Mouse (Mus musculus): Measurements from ENCODE around the gene Ror1. TPM values are rescaled to one million over a fixed set of nuclear protein-coding genes. Genes with fewer than 3 reads are reported as not detected.
A peak's percentile ranks its signal among the peaks of the same experiment; 100 is the strongest.

Gene Ror1
- polyA plus RNA-seq, 1 experiment: 0.45 TPM

- WGBS: 76% methylated on average over 3 of the region's 3 CpGs
- no peak for DNase-seq (ENCODE audit: low read depth, low spot score)
These were observed 140.7 kb downstream of the Ror1 start for GRCm38 (mm10) chr4:100236339-100236738.

- no peak for DNase-seq (ENCODE audit: low read depth, low spot score)
- WGBS: 72% methylated on average over 6 of the region's 6 CpGs
These were observed 146.6 kb downstream of the Ror1 start for GRCm38 (mm10) chr4:100242061-100242756.

- 84% methylated on average over 8 of the region's 8 CpGs for WGBS
- no peak for DNase-seq (ENCODE audit: low read depth, low spot score)
These were observed 148.7 kb downstream of the Ror1 start for GRCm38 (mm10) chr4:100244250-100244649.

- 92% methylated on average over 6 of the region's 6 CpGs for WGBS
- DNase-seq (ENCODE audit: low read depth, low spot score): no peak
These were observed 149.1 kb downstream of the Ror1 start for GRCm38 (mm10) chr4:100244701-100245100.

GRCm38 (mm10) chr4:100247826-100248225 is 152.2 kb downstream of the Ror1 start:
- no peak for DNase-seq (ENCODE audit: low read depth, low spot score)

GRCm38 (mm10) chr4:100248273-100248672 is 152.7 kb downstream of the Ror1 start:
- WGBS: 73% methylated on average over 2 of the region's 2 CpGs
- no peak for DNase-seq (ENCODE audit: low read depth, low spot score)

More at GRCm38 (mm10) chr4:100247826-100248225, 152.2 kb downstream of the Ror1 start:
- WGBS: 69% methylated on average over 7 of the region's 7 CpGs

GRCm38 (mm10) chr4:100251270-100251669 is 155.7 kb downstream of the Ror1 start:
- WGBS: 51% methylated on average over 2 of the region's 2 CpGs

GRCm38 (mm10) chr4:100252050-100252449 is 156.5 kb downstream of the Ror1 start:
- 33% methylated on average over 1 of the region's 1 CpGs for WGBS
- DNase-seq (ENCODE audit: low read depth, low spot score): no peak

More at GRCm38 (mm10) chr4:100251270-100251669, 155.7 kb downstream of the Ror1 start:
- DNase-seq (ENCODE audit: low read depth, low spot score): no peak

GRCm38 (mm10) chr4:100252646-100253045 is 157.1 kb downstream of the Ror1 start:
- DNase-seq (ENCODE audit: low read depth, low spot score): no peak
- 88% methylated on average over 10 of the region's 10 CpGs for WGBS

GRCm38 (mm10) chr4:100253401-100253800 is 157.8 kb downstream of the Ror1 start:
- DNase-seq (ENCODE audit: low read depth, low spot score): no peak
- WGBS: 88% methylated on average over 9 of the region's 9 CpGs

- WGBS: 89% methylated on average over 7 of the region's 7 CpGs
- no peak for DNase-seq (ENCODE audit: low read depth, low spot score)
These were observed 158.2 kb downstream of the Ror1 start for GRCm38 (mm10) chr4:100253831-100254230.

- DNase-seq (ENCODE audit: low read depth, low spot score): no peak
- 67% methylated on average over 5 of the region's 5 CpGs for WGBS
These were observed 162.9 kb downstream of the Ror1 start for GRCm38 (mm10) chr4:100258462-100258861.

- no peak for DNase-seq (ENCODE audit: low read depth, low spot score)
- 93% methylated on average over 1 of the region's 1 CpGs for WGBS
These were observed 168.3 kb downstream of the Ror1 start for GRCm38 (mm10) chr4:100263917-100264316.

- 36% methylated on average over 10 of the region's 10 CpGs for WGBS
- no peak for DNase-seq (ENCODE audit: low read depth, low spot score)
These were observed 175.6 kb downstream of the Ror1 start for GRCm38 (mm10) chr4:100271059-100271735.

- WGBS: 59% methylated on average over 6 of the region's 6 CpGs
- no peak for DNase-seq (ENCODE audit: low read depth, low spot score)
These were observed 176.1 kb downstream of the Ror1 start for GRCm38 (mm10) chr4:100271736-100272127.

- 90% methylated on average over 3 of the region's 3 CpGs for WGBS
- DNase-seq (ENCODE audit: low read depth, low spot score): no peak
These were observed 177.8 kb downstream of the Ror1 start for GRCm38 (mm10) chr4:100273356-100273755.

GRCm38 (mm10) chr4:100273807-100274480 is 178.4 kb downstream of the Ror1 start:
- 93% methylated on average over 4 of the region's 4 CpGs for WGBS
- DNase-seq (ENCODE audit: low read depth, low spot score): peak; percentile 14

GRCm38 (mm10) chr4:100276482-100276881 is 180.9 kb downstream of the Ror1 start:
- 84% methylated on average over 7 of the region's 7 CpGs for WGBS
- DNase-seq (ENCODE audit: low read depth, low spot score): no peak

- 78% methylated on average over 1 of the region's 1 CpGs for WGBS
- no peak for DNase-seq (ENCODE audit: low read depth, low spot score)
These were observed 181.4 kb downstream of the Ror1 start for GRCm38 (mm10) chr4:100276970-100277369.

GRCm38 (mm10) chr4:100283171-100283880 is 187.7 kb downstream of the Ror1 start:
- no peak for DNase-seq (ENCODE audit: low read depth, low spot score)
- WGBS: 77% methylated on average over 8 of the region's 8 CpGs
